Mouse (Mus musculus): ENCODE results near the gene Csnk2a1.
"Not testable (repeated sequence)": the region's sequence is repeated elsewhere in the genome, so short reads cannot be mapped to it uniquely, and the experiment has no call there.

Gene Csnk2a1

DNA sequence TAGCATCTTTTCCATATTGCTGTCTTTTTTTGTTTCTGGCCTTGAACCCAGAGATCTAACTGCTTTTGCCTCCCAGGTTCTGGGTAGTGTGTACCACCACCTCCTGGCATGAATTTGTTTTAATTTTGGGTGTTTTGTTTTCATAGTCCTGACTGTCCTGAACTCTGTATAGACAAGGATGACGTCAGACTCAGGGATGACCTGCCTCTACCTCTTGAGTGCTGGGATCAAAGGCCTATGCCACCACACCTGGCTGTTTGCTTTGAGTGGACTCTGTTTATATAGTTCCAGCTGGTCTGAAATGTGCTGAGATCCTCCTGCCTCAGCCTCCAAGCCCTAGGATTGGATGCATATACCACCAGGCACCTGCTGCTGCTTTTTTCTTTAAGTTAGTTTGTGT is 11.3 kb downstream of the Csnk2a1 start:
- DNase-seq (ENCODE audit: extremely low spot score) = no peak

DNA sequence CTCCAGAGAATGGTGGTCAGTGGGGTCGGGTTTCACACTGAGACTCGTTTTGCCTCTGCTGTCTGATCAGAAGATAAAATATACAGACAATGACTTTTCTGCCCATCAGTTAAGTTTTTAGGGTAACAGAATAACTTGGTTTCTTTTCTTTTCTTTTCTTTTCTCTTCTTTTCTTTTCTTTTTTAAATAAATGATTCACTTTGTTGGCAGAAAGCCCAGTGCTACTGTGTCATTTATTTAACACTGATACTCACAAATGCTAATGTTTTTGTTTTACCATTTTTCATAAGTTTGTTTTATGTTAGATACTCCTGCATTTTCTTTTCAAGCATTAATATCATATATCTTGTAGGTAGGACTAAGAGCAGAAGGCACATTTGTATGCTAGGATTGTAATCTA is 13.9 kb downstream of the Csnk2a1 start:
- no peak for DNase-seq (ENCODE audit: extremely low spot score)

- no peak for DNase-seq (ENCODE audit: extremely low spot score)
Measured at GRCm38 (mm10) chr2:152247213-152247612, 20.6 kb downstream of the Csnk2a1 start.

DNA sequence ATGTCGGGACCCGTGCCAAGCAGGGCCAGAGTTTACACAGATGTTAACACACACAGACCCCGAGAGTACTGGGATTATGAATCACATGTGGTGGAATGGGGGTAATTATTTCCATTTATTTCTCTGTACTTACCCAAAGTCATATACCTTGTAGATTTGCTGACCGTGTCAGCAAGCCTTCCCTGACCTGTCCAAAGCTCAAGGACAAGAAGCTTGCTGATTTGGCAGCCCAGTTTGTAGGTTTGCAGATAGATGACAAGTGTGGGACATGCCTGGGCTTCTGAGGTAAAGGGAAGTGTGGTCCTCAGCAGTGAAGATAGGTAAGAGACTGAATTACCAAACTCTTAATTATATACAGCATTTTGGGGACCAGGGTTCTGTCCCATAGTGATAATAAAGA is 23.9 kb downstream of the Csnk2a1 start:
- no peak for DNase-seq (ENCODE audit: extremely low spot score)

DNA sequence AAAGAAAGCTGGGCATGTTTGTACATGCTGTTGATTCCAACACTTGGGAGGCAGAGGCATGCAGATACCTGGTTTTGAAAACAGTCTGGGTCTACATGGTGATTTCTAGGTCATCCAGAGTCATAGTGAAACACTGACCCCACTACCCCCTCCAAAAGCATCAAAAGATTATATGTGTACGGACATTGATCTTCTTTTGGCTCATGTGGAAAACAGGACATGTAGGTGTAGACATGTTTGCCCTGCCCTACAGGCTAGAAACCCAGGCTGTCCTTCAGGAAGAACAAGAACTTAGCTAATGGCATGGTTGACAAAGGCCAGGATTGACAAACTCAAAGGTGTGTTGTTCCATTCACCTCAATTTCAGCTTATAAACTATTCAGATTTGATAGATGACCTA is 33.1 kb downstream of the Csnk2a1 start:
- DNase-seq (ENCODE audit: extremely low spot score) = no peak

GRCm38 (mm10) chr2:152273639-152274038 is 47.0 kb downstream of the Csnk2a1 start:
- DNase-seq (ENCODE audit: extremely low spot score) = no peak

- DNase-seq (ENCODE audit: extremely low spot score) = no peak
Measured at GRCm38 (mm10) chr2:152281407-152281806, 54.8 kb downstream of the Csnk2a1 start.

DNA sequence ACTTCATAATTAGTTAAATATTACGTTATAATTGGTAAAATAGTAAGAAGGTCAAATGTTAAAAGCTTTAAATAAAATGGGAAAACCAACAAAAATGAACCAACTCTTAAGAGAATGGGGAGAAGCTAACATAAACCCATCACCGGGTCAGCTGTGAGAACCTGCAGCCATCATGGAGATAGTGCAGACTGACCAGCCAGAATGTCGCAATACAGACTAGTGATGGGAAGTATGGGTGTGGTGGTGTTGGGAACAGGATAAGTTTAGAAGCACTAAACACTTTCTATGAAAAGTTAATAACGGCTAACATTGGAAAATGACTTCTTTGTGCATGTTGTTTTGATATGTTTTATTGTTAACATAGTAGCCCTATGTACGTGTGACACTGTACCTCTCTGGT is 60.9 kb downstream of the Csnk2a1 start:
- DNase-seq (ENCODE audit: extremely low spot score) = no peak

DNA sequence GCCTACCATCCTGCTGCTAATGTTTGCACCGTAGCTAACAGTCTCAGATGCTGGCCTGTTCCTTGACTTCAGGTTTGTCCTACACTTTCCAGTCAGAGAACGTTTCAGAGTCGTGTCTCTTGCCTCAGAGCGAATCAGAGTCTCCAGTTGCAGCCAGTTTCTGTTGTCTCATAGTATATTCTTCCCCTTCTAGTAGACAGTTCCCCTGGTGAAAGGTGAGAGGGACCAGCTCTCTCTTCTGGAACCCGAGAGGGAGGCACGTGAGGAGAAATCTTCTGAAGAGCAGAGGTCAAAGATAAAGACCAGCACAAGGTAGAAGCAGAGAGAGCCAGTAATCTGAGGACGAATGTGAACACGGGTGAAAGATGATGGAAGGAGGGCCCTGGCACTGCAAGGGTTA is 61.4 kb downstream of the Csnk2a1 start:
- DNase-seq (ENCODE audit: extremely low spot score) = no peak

GRCm38 (mm10) chr2:152289623-152290022 is 63.0 kb downstream of the Csnk2a1 start:
- DNase-seq (ENCODE audit: extremely low spot score) = not testable (repeated sequence)

DNA sequence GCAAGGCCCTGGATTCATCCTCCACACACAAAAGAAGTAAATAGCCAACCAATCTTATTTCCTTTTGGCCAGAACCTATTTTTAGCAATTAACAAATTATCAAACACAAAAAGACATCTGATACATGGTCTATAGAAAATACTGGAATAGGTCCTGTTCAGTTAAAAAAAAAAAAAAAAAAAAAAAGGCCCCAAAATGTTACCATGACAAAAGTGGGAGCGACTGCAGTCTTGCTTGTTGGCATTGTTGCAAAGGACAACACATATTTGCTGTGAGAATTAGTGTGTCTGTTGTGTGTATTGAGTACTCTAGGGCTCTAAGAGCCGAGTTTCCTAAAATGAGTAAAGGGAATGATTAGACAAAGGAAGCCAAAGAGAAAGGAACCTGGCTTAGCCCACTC is 65.8 kb downstream of the Csnk2a1 start:
- no peak for DNase-seq (ENCODE audit: extremely low spot score)

GRCm38 (mm10) chr2:152293179-152293726 is 66.6 kb downstream of the Csnk2a1 start:
- DNase-seq (ENCODE audit: extremely low spot score) = no peak

GRCm38 (mm10) chr2:152293727-152294475 is 67.3 kb downstream of the Csnk2a1 start, which contains the start of gene Tbc1d20:
TSS of gene Tbc1d20 (plus strand) at chr2:152293828.
- peak; percentile 88 for DNase-seq (ENCODE audit: extremely low spot score)

- DNase-seq (ENCODE audit: extremely low spot score) = no peak
Measured at GRCm38 (mm10) chr2:152294541-152294940, 67.9 kb downstream of the Csnk2a1 start.

DNA sequence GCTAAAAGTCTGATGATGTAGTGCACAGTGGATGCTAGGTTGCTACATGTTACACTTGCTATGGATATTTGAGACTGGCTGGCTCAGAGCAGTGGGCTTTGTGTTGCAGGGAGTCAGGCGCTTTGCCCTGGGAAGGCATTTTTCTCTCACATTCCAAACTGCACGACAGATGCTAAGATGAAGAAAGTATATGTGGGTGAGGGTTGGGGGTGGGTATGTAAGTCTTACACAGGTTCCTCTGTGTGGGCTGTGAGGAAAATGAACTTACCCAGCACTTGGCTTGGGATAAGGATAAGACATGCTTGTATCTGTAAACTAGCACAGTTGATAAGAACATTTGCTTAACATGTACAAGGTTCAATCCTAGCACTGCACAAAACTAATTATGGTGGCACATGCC is 76.2 kb downstream of the Csnk2a1 start:
- DNase-seq (ENCODE audit: extremely low spot score) = no peak

GRCm38 (mm10) chr2:152303781-152304180 is 77.1 kb downstream of the Csnk2a1 start:
- DNase-seq (ENCODE audit: extremely low spot score) = peak; percentile 58

DNA sequence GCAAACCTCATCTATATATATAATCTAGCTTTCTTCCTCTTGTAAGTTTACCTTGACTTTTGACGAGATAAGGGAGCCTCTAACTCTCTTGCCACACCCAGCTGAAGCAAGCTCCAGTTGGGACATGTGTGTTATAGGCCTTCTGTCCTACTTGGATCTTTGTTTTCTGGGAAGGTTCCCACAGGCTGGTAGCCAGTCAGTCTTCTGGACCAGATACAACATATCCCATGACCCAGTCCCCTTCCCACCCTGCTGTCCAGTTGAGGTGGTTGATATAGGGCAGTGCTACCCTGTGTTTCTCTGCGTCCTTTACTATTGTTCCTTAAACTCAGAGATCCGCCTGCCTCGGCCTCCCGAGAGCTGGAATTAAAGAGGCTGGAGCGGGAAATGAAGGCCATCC is 78.8 kb downstream of the Csnk2a1 start:
- no peak for DNase-seq (ENCODE audit: extremely low spot score)

- DNase-seq (ENCODE audit: extremely low spot score) = no peak
Measured at GRCm38 (mm10) chr2:152307186-152307585, 80.5 kb downstream of the Csnk2a1 start.

DNA sequence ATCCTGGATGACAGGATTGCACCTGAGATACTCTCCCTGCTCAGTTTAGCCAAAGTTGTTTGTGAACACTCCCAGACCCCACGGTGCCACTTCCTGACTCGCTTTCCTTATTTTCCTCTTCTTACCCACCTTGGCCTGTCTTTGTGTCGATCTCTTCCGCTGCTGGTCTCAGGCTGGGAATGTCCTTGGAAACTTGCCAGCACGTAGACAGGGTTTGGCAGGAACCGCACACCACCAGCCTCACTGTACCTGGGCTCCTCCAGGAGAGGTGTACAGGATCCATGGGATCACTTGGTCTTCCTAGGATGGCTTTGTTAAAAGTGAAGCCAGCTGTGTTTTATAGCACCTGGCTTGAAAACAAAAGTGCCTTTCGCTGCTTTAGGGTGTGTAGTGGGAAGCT is 86.4 kb downstream of the Csnk2a1 start:
- DNase-seq (ENCODE audit: extremely low spot score) = no peak

GRCm38 (mm10) chr2:152313926-152314325 is 87.3 kb downstream of the Csnk2a1 start:
- DNase-seq (ENCODE audit: extremely low spot score) = no peak

- no peak for DNase-seq (ENCODE audit: extremely low spot score)
Measured at GRCm38 (mm10) chr2:152317054-152317453, 90.4 kb downstream of the Csnk2a1 start.

DNA sequence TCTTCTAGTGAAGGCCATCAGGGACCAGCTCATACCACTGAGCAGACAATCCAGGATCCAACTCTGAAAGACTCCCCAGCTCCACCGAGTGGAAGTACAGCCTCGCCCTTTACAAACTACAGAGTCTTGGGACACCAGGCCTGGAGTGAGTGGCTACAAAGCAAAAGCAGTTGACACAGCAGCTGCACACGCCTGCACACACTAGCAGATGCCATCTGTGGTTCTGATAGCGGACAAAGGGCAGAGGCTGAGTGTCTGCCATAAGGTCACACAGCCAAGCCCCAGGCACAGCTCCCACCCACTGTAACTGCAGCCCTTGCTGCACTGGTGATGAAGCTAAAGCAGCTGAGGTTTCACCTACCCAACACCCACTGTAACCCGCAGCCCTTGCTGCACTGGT is 94.9 kb downstream of the Csnk2a1 start:
- no peak for DNase-seq (ENCODE audit: extremely low spot score)

- no peak for DNase-seq (ENCODE audit: extremely low spot score)
Measured at GRCm38 (mm10) chr2:152322198-152322597, 95.6 kb downstream of the Csnk2a1 start.

GRCm38 (mm10) chr2:152323971-152324370 is 97.3 kb downstream of the Csnk2a1 start:
- no peak for DNase-seq (ENCODE audit: extremely low spot score)
